Mouse (Mus musculus) hindbrain, embryonic 16.5 days (tissue): Measurements from ENCODE around the gene Slc35d2. TPM values are rescaled to one million over a fixed set of nuclear protein-coding genes. Genes with fewer than 3 reads are reported as not detected.

Experiments
- ATAC-seq: fragments of 200-750 bp; cut with Nextera tagmentation; 2 replicates; pipeline ENCODE4 v1.8.0; 2017; ENCODE audit warnings: moderate TSS enrichment, moderate library complexity
- H3K27ac ChIP-seq: fragments of 300-500 bp; sonication (generic); 2 replicates; pipeline ENCODE4 v1.5.1; 2014; ENCODE audit warnings: low read depth, mild to moderate bottlenecking, control low read depth, low read length, moderate library complexity
- H3K27me3 ChIP-seq: fragments of 300-500 bp; sonication (generic); replicated peaks from 2 replicates; pipeline ENCODE4 v1.6.1; 2014; ENCODE audit warnings: low read length; ENCODE audit not compliant: control insufficient read depth, insufficient read depth
- H3K36me3 ChIP-seq: fragments of 300-500 bp; sonication (generic); 2 replicates; pipeline ENCODE4 v1.6.1; 2014; ENCODE audit warnings: mild to moderate bottlenecking, low read length, moderate library complexity, mixed read lengths; ENCODE audit not compliant: control insufficient read depth, insufficient read depth
- H3K4me1 ChIP-seq: fragments of 300-500 bp; sonication (generic); 2 replicates; pipeline ENCODE4 v1.6.1; 2014; ENCODE audit warnings: low read depth, low read length; ENCODE audit not compliant: control insufficient read depth, insufficient read depth
- H3K4me2 ChIP-seq: fragments of 300-500 bp; sonication (generic); 2 replicates; pipeline ENCODE4 v1.6.1; 2014; ENCODE audit warnings: mild to moderate bottlenecking, low read length, control low read depth, moderate library complexity
- H3K4me3 ChIP-seq: fragments of 300-500 bp; sonication (generic); 2 replicates; pipeline ENCODE4 v1.5.1; 2014; ENCODE audit warnings: mild to moderate bottlenecking, low read length, control low read depth, moderate library complexity
- H3K9ac ChIP-seq: fragments of 300-500 bp; sonication (generic); 2 replicates; pipeline ENCODE4 v1.6.1; 2014; ENCODE audit warnings: low read depth, mild to moderate bottlenecking, control low read depth, low read length, moderate library complexity
- H3K9me3 ChIP-seq: fragments of 300-500 bp; sonication (generic); 2 replicates; pipeline ENCODE4 v1.6.1; 2014; ENCODE audit warnings: mild to moderate bottlenecking, low read length, moderate library complexity; ENCODE audit not compliant: control insufficient read depth
- WGBS: fragments of 180-500 bp; shearing (Covaris S2); extraction: QIAGEN DNeasy Blood & Tissue Kit; methylation state at CpG from one replicate; pipeline ENCODE4 v1.1.7; 2014; 5-methylcytosine and 5-hydroxymethylcytosine counted together
- polyA plus RNA-seq: library from polyadenylated mRNA; unstranded; fragments of >200 nt; fragmentation: Nextera tagmentation; extraction: Ambion mirVana; gene quantifications from 2 replicates; pipeline ENCODE4 v1.2.1, GENCODE M21; 2015

The Slc35d2 gene
- polyA plus RNA-seq, 1 experiment from 2014 or later: 2.1 TPM

GRCm38 (mm10) chr13:64124886-64125285 is 4.3 kb downstream of the Slc35d2 start:
- Histone ChIP-seq H3K4me3 (no peak overlapping the region), H3K9me3 (peaks cover 4% of the 10 kb centered on the region), H3K27me3 (no peaks in the 10 kb centered on the region), H3K4me2 (no peak overlapping the region), H3K27ac (no peak overlapping the region), H3K36me3 (no peaks in the 10 kb centered on the region), H3K4me1 (peaks cover 5% of the 10 kb centered on the region; the same call in 1 of the 2 replicates), H3K9ac (no peak overlapping the region)
- 91% methylated on average over 6 of the region's 6 CpGs for WGBS
- ATAC-seq: no peak

GRCm38 (mm10) chr13:64123491-64124188 is 5.5 kb downstream of the Slc35d2 start:
- Histone ChIP-seq H3K9ac (no peak overlapping the region), H3K4me3 (no peak overlapping the region), H3K27ac (no peak overlapping the region), H3K27me3 (no peaks in the 10 kb centered on the region), H3K36me3 (no peaks in the 10 kb centered on the region), H3K4me1 (no peaks in the 10 kb centered on the region), H3K9me3 (peaks cover 4% of the 10 kb centered on the region), H3K4me2 (no peak overlapping the region)
- 32% methylated on average over 6 of the region's 6 CpGs for WGBS
- ATAC-seq: no peak

GRCm38 (mm10) chr13:64120760-64121159 is 8.4 kb downstream of the Slc35d2 start:
- Histone ChIP-seq H3K4me1 (no peaks in the 10 kb centered on the region), H3K36me3 (no peaks in the 10 kb centered on the region), H3K27ac (no peak overlapping the region), H3K4me2 (no peak overlapping the region), H3K9me3 (peaks cover 4% of the 10 kb centered on the region), H3K9ac (no peak overlapping the region), H3K27me3 (no peaks in the 10 kb centered on the region), H3K4me3 (no peak overlapping the region)
- 59% methylated on average over 4 of the region's 4 CpGs for WGBS
- ATAC-seq: no peak

GRCm38 (mm10) chr13:64117442-64117841 is 11.7 kb downstream of the Slc35d2 start:
- H3K4me2 ChIP-seq: no peak overlapping the region
- no peaks in the 10 kb centered on the region for H3K9me3 ChIP-seq
- H3K9ac ChIP-seq: no peak overlapping the region
- no peaks in the 10 kb centered on the region for H3K27me3 ChIP-seq
- no peaks in the 10 kb centered on the region for H3K4me1 ChIP-seq
- no peaks in the 10 kb centered on the region for H3K36me3 ChIP-seq
- ATAC-seq: no peak
- no peak overlapping the region for H3K27ac ChIP-seq
- H3K4me3 ChIP-seq: no peak overlapping the region
- 62% methylated on average over 2 of the region's 2 CpGs for WGBS

GRCm38 (mm10) chr13:64110421-64110820 is 18.7 kb downstream of the Slc35d2 start:
- H3K4me2 ChIP-seq: no peak overlapping the region
- H3K9me3 ChIP-seq: no peaks in the 10 kb centered on the region
- H3K4me1 ChIP-seq: peaks cover 5% of the 10 kb centered on the region
- no peak overlapping the region for H3K27ac ChIP-seq
- H3K9ac ChIP-seq: no peak overlapping the region
- H3K4me3 ChIP-seq: no peak overlapping the region
- WGBS: 97% methylated on average over 1 of the region's 1 CpGs
- ATAC-seq: no peak
- H3K27me3 ChIP-seq: no peaks in the 10 kb centered on the region
- H3K36me3 ChIP-seq: no peaks in the 10 kb centered on the region

GRCm38 (mm10) chr13:64108381-64108850 is 20.8 kb downstream of the Slc35d2 start:
- 12% methylated on average over 5 of the region's 5 CpGs for WGBS
- Histone ChIP-seq H3K4me1 (peaks cover 5% of the 10 kb centered on the region), H3K4me2 (peak overlapping the region; percentile 29), H3K36me3 (no peaks in the 10 kb centered on the region), H3K27ac (no peak overlapping the region), H3K9ac (no peak overlapping the region), H3K4me3 (no peak overlapping the region), H3K27me3 (no peaks in the 10 kb centered on the region), H3K9me3 (no peaks in the 10 kb centered on the region)
- ATAC-seq: no peak

GRCm38 (mm10) chr13:64107535-64107934 is 21.6 kb downstream of the Slc35d2 start:
- Histone ChIP-seq H3K27me3 (no peaks in the 10 kb centered on the region), H3K9ac (no peak overlapping the region), H3K9me3 (no peaks in the 10 kb centered on the region), H3K4me1 (peaks cover 5% of the 10 kb centered on the region), H3K36me3 (no peaks in the 10 kb centered on the region), H3K4me3 (no peak overlapping the region), H3K27ac (no peak overlapping the region), H3K4me2 (0 out of 2 replicates have a peak overlapping the region, but pooled peaks have one; percentile 14)
- ATAC-seq: peak; percentile 37; the same call in 1 of the 2 replicates
- WGBS: 13% methylated on average over 8 of the region's 8 CpGs

- WGBS: 28% methylated on average over 3 of the region's 3 CpGs
- no peak for ATAC-seq
These were observed 22.1 kb downstream of the Slc35d2 start for GRCm38 (mm10) chr13:64107105-64107504.

GRCm38 (mm10) chr13:64105690-64106089 is 23.5 kb downstream of the Slc35d2 start:
- H3K4me3 ChIP-seq: no peak overlapping the region
- no peaks in the 10 kb centered on the region for H3K9me3 ChIP-seq
- no peaks in the 10 kb centered on the region for H3K27me3 ChIP-seq
- no peak for ATAC-seq
- H3K9ac ChIP-seq: no peak overlapping the region
- peaks cover 5% of the 10 kb centered on the region for H3K4me1 ChIP-seq
- no peak overlapping the region for H3K4me2 ChIP-seq
- no peaks in the 10 kb centered on the region for H3K36me3 ChIP-seq
- 90% methylated on average over 3 of the region's 3 CpGs for WGBS
- H3K27ac ChIP-seq: no peak overlapping the region

More at GRCm38 (mm10) chr13:64107105-64107504, 22.1 kb downstream of the Slc35d2 start:
- Histone ChIP-seq H3K27ac (no peak overlapping the region), H3K4me2 (no peak overlapping the region), H3K4me1 (peaks cover 5% of the 10 kb centered on the region), H3K36me3 (no peaks in the 10 kb centered on the region), H3K4me3 (no peak overlapping the region), H3K9me3 (no peaks in the 10 kb centered on the region), H3K27me3 (no peaks in the 10 kb centered on the region), H3K9ac (no peak overlapping the region)
